Mouse (Mus musculus) hindbrain, embryonic 15.5 days (tissue): ENCODE results near the gene Aagab. TPM values are rescaled to one million over a fixed set of nuclear protein-coding genes. Genes with fewer than 3 reads are reported as not detected.
A peak's percentile ranks its signal among the peaks of the same experiment; 100 is the strongest.

Experiments
- ATAC-seq: fragments of 200-750 bp; cut with Nextera tagmentation; 2 replicates; pipeline ENCODE4 v1.8.0; 2017; ENCODE audit warnings: low read depth, moderate number of reproducible peaks, moderate TSS enrichment; ENCODE audit not compliant: low FRiP score
- H3K27ac ChIP-seq: fragments of 300-500 bp; sonication (generic); replicated peaks from 2 replicates; pipeline ENCODE4 v1.5.1; 2015; ENCODE audit warnings: mild to moderate bottlenecking, inconsistent platforms
- H3K27me3 ChIP-seq: fragments of 300-500 bp; sonication (generic); 2 replicates; pipeline ENCODE4 v1.6.1; 2015; ENCODE audit warnings: control low read depth, inconsistent platforms
- H3K36me3 ChIP-seq: fragments of 300-500 bp; sonication (generic); 2 replicates; pipeline ENCODE4 v1.6.1; 2015; ENCODE audit warnings: control low read depth, inconsistent platforms
- H3K4me1 ChIP-seq: fragments of 300-500 bp; sonication (generic); replicated peaks from 2 replicates; pipeline ENCODE4 v1.6.1; 2015; ENCODE audit warnings: control low read depth, inconsistent platforms
- H3K4me2 ChIP-seq: fragments of 300-500 bp; sonication (generic); 2 replicates; pipeline ENCODE4 v1.6.1; 2015; ENCODE audit warnings: moderate library complexity, mild to moderate bottlenecking, inconsistent platforms
- H3K4me3 ChIP-seq: fragments of 300-500 bp; sonication (generic); 2 replicates; pipeline ENCODE4 v1.5.1; 2015; ENCODE audit warnings: mild to moderate bottlenecking, inconsistent platforms
- H3K9ac ChIP-seq: fragments of 300-500 bp; sonication (generic); 2 replicates; pipeline ENCODE4 v1.6.1; 2015; ENCODE audit warnings: inconsistent platforms
- H3K9me3 ChIP-seq: fragments of 300-500 bp; sonication (generic); 2 replicates; pipeline ENCODE4 v1.6.1; 2016; ENCODE audit warnings: control low read depth, inconsistent platforms
- WGBS: fragments of 180-500 bp; shearing (Covaris S2); methylation state at CpG from one replicate; pipeline ENCODE4 v1.1.7; 2015; 5-methylcytosine and 5-hydroxymethylcytosine counted together
- polyA plus RNA-seq: library from polyadenylated mRNA; unstranded; fragments of >200 nt; fragmentation: Nextera tagmentation; extraction: Ambion mirVana; gene quantifications from 2 replicates; pipeline ENCODE4 v1.2.1, GENCODE M21; 2015

The Aagab gene
- 61.5 and 64.0 TPM in 2 replicates for polyA plus RNA-seq

DNA sequence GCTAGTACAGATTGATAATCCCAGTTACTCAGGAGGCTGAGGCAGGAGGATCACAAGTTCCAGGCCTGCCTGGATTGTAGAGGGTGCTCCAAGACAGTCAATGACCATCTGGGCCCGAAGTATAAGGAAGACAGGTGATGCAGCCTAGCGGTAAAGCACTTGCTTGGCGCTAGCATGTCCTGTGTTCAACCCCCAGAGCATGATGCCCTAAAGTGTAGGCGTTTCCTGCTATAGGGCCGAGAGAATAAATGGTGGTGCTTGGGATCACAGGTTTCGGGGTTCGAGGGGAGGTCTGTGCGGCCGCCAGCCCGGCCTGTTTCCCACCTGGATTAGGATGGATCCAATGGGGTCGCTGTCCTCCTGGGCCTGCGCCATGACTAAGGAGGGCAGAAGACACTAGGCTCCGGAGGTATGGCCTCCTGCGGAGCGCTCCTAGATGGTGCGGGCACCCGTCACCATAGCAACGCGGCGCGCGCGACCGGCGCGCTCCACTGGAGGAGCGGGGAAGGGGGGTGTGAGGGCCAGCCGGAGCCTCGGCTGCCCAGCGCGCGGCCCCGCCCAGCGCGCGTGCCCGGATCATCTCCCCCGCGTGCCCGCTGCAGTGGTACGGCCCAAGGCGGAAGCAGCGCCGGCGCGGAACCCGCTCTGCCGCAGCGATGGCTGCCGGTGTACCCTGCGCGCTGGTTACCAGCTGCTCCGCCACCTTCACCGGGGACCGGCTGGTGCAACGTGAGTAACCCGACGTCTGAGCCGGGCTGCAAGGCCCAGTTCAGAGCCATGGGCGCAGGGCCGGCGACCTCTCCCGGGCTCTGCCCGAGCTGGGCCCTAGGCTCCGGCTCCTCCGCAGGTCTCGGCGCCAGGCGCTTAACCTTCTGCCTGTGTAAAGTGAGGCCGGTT is at the start of gene Aagab, which contains the start of gene Iqch:
TSS of gene Aagab (plus strand) at position 618 of the 897 bp plus-strand sequence.
TSS of gene Iqch (minus strand) at position 451 of the 897 bp plus-strand sequence.
- H3K36me3 ChIP-seq, result no peaks in the 10 kb centered on the region
- peak within 1 kb of the TSS; percentile 77 for H3K4me2 ChIP-seq
- H3K9ac ChIP-seq, result peak within 1 kb of the TSS; percentile 86
- H3K9me3 ChIP-seq, result no peaks in the 10 kb centered on the region
- peak within 1 kb of the TSS; percentile 90 for H3K4me3 ChIP-seq
- no peaks in the 10 kb centered on the region for H3K27me3 ChIP-seq
- H3K27ac ChIP-seq, result peak within 1 kb of the TSS; percentile 76
- peak; percentile 99 for ATAC-seq
- 1% methylated on average over 69 of the region's 70 CpGs for WGBS
- peaks cover 16% of the 10 kb centered on the region for H3K4me1 ChIP-seq

DNA sequence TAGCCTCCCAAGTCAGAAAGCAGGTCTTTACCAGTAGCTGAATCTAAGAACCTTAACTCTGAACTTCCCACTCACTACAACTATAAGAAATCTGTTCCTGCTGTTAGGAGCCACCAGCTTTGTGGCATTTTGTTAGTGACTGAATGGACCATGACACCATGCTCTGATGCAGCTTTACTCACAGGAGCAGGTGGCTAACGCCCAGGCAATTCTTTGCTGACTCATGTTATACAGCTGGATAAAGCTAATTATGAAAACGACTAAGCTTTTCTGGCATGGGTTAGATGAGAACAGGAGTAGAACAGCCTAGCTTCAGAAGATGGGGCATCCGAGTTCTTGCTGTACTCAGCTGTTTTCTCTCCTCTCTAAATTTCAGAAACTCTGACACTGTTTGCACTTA is 48.8 kb upstream of the Aagab start:
- H3K27ac ChIP-seq, result no peak overlapping the region
- H3K9me3 ChIP-seq, result no peaks in the 10 kb centered on the region
- H3K4me3 ChIP-seq, result no peak overlapping the region
- WGBS, result 79% methylated on average over 3 of the region's 3 CpGs
- no peak for ATAC-seq
- no peak overlapping the region for H3K9ac ChIP-seq
- no peaks in the 10 kb centered on the region for H3K4me1 ChIP-seq
- H3K36me3 ChIP-seq, result no peaks in the 10 kb centered on the region
- H3K4me2 ChIP-seq, result no peak overlapping the region
- peaks cover 6% of the 10 kb centered on the region; the same call in 1 of the 2 replicates for H3K27me3 ChIP-seq

DNA sequence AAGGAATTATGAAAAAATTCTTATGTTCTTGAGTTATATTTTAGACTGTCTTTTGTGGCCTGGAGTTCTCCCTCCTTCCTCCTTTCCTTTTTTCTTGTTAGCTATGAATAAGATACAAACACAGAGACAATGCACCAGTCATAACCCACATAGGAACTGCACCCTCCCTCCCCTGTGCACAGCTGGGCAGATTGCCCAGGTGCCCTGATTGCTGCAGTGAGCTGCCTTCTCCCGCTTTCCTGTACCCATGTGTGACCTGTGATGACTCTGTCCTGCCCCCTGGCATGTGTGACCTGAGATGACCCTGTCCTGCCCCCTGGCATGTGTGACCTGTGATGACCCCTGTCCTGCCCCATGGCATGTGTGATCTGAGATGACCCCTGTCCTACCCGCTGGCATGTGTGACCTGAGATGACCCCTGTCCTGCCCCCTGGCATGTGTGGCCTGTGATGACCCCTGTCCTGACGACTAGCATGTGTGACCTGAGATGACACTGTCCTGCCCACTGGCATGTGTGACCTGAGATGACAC is 46.9 kb upstream of the Aagab start:
- H3K4me2 ChIP-seq, result no peak overlapping the region
- H3K27me3 ChIP-seq, result no peaks in the 10 kb centered on the region
- H3K4me1 ChIP-seq, result no peaks in the 10 kb centered on the region
- H3K4me3 ChIP-seq, result no peak overlapping the region
- 61% methylated on average over 3 of the region's 3 CpGs for WGBS
- no peak for ATAC-seq
- H3K36me3 ChIP-seq, result no peaks in the 10 kb centered on the region
- no peaks in the 10 kb centered on the region for H3K9me3 ChIP-seq
- no peak overlapping the region for H3K27ac ChIP-seq
- H3K9ac ChIP-seq, result no peak overlapping the region

DNA sequence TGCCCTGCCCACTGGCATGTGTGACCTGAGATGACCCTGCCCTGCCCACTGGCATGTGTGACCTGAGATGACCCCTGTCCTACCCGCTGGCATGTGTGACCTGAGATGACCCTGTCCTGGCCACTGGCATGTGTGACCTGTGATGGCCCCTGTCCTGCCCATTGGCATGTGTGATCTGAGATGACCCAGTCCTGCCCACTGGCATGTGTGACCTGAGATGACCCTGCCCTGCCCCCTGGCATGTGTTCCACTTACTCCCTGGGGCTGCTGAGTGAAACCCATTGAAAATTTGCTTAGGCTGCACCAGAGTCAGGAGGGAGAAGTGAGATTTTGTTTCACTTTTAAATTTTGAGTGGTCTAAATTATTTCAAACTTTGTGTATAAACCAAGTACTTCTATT is 46.1 kb upstream of the Aagab start:
- 81% methylated on average over 1 of the region's 1 CpGs for WGBS
- H3K36me3 ChIP-seq, result no peaks in the 10 kb centered on the region
- H3K9me3 ChIP-seq, result no peaks in the 10 kb centered on the region

DNA sequence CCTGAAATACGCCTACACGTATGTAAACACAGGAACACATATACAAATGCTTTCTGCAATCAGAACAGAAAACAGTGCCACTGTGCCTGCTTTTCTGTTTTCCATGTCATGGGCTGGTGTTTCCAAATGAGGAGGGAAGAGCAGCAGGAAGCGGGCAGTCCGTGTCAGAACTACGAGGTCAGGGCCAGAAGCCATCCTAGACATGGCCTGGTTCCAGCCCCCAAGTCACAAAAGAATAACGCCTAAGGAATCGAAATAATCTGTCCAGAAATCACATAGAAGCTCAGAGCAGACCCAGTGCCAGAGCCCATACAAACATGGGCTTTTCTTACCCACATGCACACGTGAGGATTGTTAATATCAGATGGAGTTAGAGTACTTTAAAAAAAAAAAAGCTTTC is 45.5 kb upstream of the Aagab start:
- no peaks in the 10 kb centered on the region for H3K36me3 ChIP-seq
- H3K4me3 ChIP-seq, result no peak overlapping the region
- H3K4me2 ChIP-seq, result no peak overlapping the region
- no peaks in the 10 kb centered on the region for H3K9me3 ChIP-seq
- 74% methylated on average over 8 of the region's 8 CpGs for WGBS
- ATAC-seq, result no peak
- H3K27me3 ChIP-seq, result no peaks in the 10 kb centered on the region
- H3K27ac ChIP-seq, result no peak overlapping the region
- peaks cover 2% of the 10 kb centered on the region; the same call in 1 of the 2 replicates for H3K4me1 ChIP-seq
- no peak overlapping the region for H3K9ac ChIP-seq

More for the DNA sequence above, 46.1 kb upstream of the Aagab start:
- Histone ChIP-seq H3K27ac (no peak overlapping the region), H3K27me3 (no peaks in the 10 kb centered on the region), H3K4me3 (no peak overlapping the region), H3K9ac (no peak overlapping the region), H3K4me2 (no peak overlapping the region), H3K4me1 (no peaks in the 10 kb centered on the region)
- no peak for ATAC-seq

DNA sequence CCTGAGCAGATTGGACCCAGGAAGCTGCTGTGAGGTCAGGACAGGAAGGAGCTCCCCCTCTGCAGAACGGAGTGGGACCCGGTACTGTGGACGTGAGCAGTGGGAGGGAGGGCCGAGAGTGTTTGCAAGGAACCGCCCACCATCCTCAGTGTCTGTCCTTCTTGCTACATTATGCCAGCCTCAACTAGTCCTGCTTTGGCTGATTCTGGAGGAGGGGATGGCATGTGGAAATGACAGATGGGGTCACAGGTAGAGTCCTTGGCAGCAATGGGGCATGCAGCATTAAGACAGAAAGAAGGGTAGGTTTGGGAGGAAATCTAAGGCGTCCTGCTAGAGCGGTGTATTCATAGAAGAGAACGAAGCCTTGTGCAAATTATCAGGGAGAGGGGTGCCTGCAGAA is 40.5 kb upstream of the Aagab start:
- no peak overlapping the region for H3K9ac ChIP-seq
- no peak overlapping the region for H3K4me2 ChIP-seq
- H3K36me3 ChIP-seq, result no peaks in the 10 kb centered on the region
- no peak overlapping the region for H3K4me3 ChIP-seq
- 58% methylated on average over 8 of the region's 8 CpGs for WGBS
- no peaks in the 10 kb centered on the region for H3K27me3 ChIP-seq
- H3K4me1 ChIP-seq, result peaks cover 6% of the 10 kb centered on the region; the same call in 1 of the 2 replicates
- H3K27ac ChIP-seq, result no peak overlapping the region
- no peak for ATAC-seq
- H3K9me3 ChIP-seq, result no peaks in the 10 kb centered on the region

DNA sequence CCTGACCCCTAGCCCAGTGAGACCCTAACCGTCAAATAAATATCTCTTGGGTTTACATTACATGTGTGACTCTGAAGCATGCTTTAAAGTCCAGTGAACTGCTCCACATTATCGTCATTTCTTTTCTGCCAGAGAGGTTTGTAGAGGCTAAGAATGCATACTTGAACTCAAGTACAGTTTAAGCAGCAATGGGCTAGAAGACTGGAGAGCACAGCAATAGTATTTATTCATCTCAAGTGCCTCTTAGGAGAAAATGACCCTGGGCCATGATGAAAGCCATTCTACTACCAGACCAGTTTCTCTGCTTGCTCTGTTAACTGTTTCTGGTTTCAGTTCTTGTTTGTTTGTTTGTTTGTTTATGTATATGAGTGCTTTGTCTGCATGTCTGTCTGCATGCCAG is 39.0 kb upstream of the Aagab start:
- no peak overlapping the region for H3K4me3 ChIP-seq
- ATAC-seq, result no peak
- H3K9ac ChIP-seq, result no peak overlapping the region
- 85% methylated on average over 2 of the region's 2 CpGs for WGBS
- no peaks in the 10 kb centered on the region for H3K9me3 ChIP-seq
- no peaks in the 10 kb centered on the region for H3K27me3 ChIP-seq
- no peak overlapping the region for H3K27ac ChIP-seq
- no peaks in the 10 kb centered on the region for H3K36me3 ChIP-seq
- peaks cover 9% of the 10 kb centered on the region; the same call in 1 of the 2 replicates for H3K4me1 ChIP-seq
- H3K4me2 ChIP-seq, result no peak overlapping the region

DNA sequence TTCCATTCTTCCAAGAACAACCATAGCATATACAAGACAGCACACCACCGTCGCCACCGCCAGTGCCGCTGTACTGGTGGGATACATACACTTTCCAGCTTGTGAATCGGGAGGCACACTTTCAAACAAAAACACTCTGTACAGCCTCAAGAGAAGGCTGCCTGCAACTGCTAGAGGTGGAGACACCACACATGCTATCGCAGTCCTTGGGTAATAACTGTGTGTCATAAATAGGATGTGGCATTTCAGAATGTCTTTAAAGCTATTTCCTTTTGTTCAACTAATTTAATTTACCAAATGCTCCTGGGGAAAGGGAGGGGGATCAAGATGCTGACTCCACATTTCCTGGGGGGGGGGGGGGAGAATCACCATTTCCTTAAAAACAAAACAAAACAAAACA is 34.1 kb upstream of the Aagab start:
- no peak overlapping the region for H3K4me2 ChIP-seq
- no peak overlapping the region for H3K9ac ChIP-seq
- H3K4me1 ChIP-seq, result peaks cover 20% of the 10 kb centered on the region
- no peak overlapping the region for H3K27ac ChIP-seq
- H3K27me3 ChIP-seq, result no peaks in the 10 kb centered on the region
- H3K9me3 ChIP-seq, result no peaks in the 10 kb centered on the region
- H3K36me3 ChIP-seq, result no peaks in the 10 kb centered on the region
- ATAC-seq, result no peak
- 59% methylated on average over 6 of the region's 6 CpGs for WGBS
- H3K4me3 ChIP-seq, result no peak overlapping the region

DNA sequence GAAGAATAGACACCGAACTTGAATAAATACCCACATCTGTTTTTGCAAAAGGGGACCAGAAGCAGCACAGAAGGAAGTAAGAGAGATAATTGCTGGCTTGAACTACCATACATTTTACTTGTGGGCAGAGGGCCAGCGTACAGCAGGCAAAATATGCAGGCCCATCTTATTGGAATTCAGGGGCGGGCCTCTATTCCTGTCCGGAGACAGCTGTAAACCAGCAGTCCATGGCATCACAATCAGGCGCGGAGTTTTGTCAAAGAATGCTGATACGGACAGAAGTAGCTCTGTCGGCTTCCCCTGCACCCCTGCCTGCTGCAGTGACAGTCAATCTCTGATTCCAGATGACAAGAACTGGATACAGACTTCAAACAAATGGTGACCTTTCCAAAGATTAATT is 33.7 kb upstream of the Aagab start:
- WGBS, result 13% methylated on average over 8 of the region's 8 CpGs
- no peak overlapping the region for H3K27ac ChIP-seq
- H3K4me3 ChIP-seq, result no peak overlapping the region
- no peak overlapping the region for H3K9ac ChIP-seq
- no peaks in the 10 kb centered on the region for H3K9me3 ChIP-seq
- no peaks in the 10 kb centered on the region for H3K36me3 ChIP-seq
- peaks cover 20% of the 10 kb centered on the region for H3K4me1 ChIP-seq
- peak; percentile 27; the same call in 1 of the 2 replicates for ATAC-seq
- no peaks in the 10 kb centered on the region for H3K27me3 ChIP-seq
- H3K4me2 ChIP-seq, result 0 out of 2 replicates have a peak overlapping the region, but pooled peaks have one; percentile 1

DNA sequence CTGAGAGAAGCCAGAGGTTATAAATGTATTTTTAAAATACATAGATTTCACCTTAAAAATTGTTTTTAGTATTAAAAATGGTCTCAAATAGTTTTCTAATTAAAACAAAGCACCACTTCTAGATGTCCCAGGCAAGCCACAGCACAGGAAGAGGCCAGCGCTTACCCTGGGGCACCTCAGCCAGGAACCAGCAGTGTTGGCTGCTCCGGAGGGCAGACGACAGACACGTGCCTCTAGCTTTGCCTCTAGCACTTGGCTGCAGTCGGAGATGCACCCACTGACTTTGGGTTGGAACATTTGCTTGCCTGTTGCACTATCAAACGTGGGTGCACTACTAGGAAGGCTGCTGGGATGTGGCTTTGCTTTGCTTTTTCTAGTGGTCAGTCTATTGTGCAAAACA is 30.6 kb upstream of the Aagab start:
- no peak overlapping the region for H3K4me2 ChIP-seq
- no peak for ATAC-seq

DNA sequence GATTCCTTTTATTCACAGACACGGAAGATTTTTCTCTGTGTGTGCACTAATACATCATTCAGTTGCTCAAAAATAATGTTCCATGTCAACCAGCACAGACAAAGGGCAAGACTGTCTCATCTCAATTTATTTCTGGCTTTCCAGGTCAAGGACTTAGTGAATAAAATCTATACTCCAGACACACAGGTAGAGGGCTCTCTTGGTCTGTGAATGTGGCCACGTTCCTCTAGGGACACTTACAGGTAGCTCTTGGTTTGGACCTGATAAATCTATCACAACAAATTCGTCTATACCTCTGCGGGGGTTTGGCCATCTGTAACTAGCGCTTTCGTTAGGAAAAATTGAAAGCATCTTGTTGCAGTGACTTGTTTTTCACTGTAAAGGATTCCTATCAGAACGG is 29.6 kb upstream of the Aagab start:
- H3K9me3 ChIP-seq, result no peaks in the 10 kb centered on the region
- H3K27ac ChIP-seq, result no peak overlapping the region
- no peak overlapping the region for H3K4me3 ChIP-seq
- H3K36me3 ChIP-seq, result no peaks in the 10 kb centered on the region
- H3K9ac ChIP-seq, result no peak overlapping the region
- ATAC-seq, result no peak
- 72% methylated on average over 7 of the region's 7 CpGs for whole genome bisulfite sequencing
- H3K27me3 ChIP-seq, result no peaks in the 10 kb centered on the region
- H3K4me2 ChIP-seq, result no peak overlapping the region
- peaks cover 20% of the 10 kb centered on the region for H3K4me1 ChIP-seq

More for the DNA sequence above, 30.6 kb upstream of the Aagab start:
- Histone ChIP-seq H3K4me1 (peaks cover 20% of the 10 kb centered on the region), H3K4me3 (no peak overlapping the region), H3K9ac (no peak overlapping the region), H3K9me3 (no peaks in the 10 kb centered on the region), H3K27me3 (no peaks in the 10 kb centered on the region), H3K27ac (no peak overlapping the region), H3K36me3 (no peaks in the 10 kb centered on the region)
- 37% methylated on average over 6 of the region's 6 CpGs for WGBS

DNA sequence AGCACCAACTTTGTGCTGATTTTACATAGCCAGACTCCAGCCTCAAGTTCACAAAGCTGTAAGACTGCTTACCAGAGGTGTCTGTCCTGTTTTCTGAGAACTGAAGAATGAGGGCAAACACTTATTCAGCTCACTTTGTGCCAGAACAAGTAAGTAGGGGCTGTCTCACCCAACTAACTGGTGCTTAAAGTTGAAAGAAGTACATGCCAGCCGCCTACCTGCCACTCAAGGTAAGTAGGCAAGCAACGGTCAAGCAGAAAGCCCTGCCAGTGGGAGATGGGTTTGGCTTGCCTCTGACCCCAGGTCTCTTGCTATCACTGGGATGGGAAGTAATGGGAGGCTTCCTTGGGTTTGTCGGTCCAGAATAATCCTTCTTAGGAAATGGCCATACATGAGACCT is 25.0 kb upstream of the Aagab start:
- 91% methylated on average over 3 of the region's 3 CpGs for WGBS
- no peak overlapping the region for H3K4me2 ChIP-seq

More for the DNA sequence above, 25.0 kb upstream of the Aagab start:
- H3K9me3 ChIP-seq, result no peaks in the 10 kb centered on the region
- H3K27ac ChIP-seq, result no peak overlapping the region
- no peak overlapping the region for H3K4me3 ChIP-seq
- no peak for ATAC-seq
- no peaks in the 10 kb centered on the region for H3K27me3 ChIP-seq
- no peak overlapping the region for H3K9ac ChIP-seq
- H3K36me3 ChIP-seq, result no peaks in the 10 kb centered on the region
- H3K4me1 ChIP-seq, result no peaks in the 10 kb centered on the region
